Mouse (Mus musculus) left cerebral cortex, postnatal 14 days (tissue): ENCODE measurements around the gene Lrrc49. TPM values are rescaled to one million over a fixed set of nuclear protein-coding genes. Genes with fewer than 3 reads are reported as not detected.

Experiments used
- DNase-seq, 2 experiments: peaks; one replicate each; pipeline ENCODE4 v3.0.0; 2021 to 2022; ENCODE audit warnings: low spot score in 2 of 2, mixed read lengths in 1 of 2
- intact Hi-C: fragments of 180-260 bp; cut with DNase I; formaldehyde crosslinking; loops from one replicate; pipeline ENCODE4 v1.15.1; 2025
- total RNA-seq, 2 experiments: library from RNA; stranded (reverse); gene quantifications; 2 replicates each; pipeline ENCODE4 v1.2.3; 2021

Lrrc49 gene
- total RNA-seq, 2 experiments from 2014 or later, result 71.7 to 75.8 TPM

DNA sequence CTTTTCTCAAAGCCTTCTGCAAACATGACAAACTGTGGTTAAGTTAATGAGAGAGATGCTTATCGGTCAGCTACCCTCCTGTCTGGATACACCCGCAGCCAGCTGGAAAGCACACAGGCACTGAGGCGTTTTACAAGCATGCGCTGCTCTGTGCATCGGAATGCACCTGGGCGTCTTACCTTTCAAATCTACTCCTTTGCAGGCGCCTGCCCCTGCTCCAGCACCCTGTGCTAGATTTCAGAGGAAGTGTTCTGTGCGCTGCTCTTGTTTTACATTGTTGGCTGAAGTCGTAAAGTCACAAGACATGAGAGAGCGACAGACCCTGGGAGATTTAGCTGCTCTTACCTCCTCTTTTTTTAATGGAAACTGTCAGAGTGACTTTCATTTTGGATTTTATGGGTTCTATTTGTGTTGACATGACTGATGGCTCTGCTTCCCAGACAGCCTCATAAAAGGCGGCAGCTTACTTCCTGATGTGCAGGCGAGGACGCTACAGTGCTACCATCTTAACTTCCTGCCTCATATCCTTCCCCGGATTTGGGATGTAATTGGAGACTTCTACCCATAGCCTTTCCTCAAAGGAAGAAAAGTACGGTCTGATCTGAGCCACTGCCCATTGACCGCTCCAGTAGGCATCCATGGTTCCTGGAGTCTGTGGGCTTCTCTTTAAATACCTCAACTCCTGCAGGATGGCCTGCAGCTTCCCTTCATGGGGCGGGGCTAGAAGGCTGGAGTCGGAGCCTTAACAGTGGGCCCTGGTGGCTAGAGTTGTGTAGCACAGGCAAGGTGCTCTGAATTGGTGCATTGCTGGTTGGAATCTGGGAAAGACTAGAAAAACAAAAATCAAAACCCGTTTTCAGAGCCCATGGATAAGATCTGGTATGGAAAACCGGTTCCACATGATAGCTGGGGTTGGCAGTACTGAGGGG lies 125.3 kb downstream of the Lrrc49 start:
- intact Hi-C loops, result no loop called here
- DNase-seq, result no peak

DNA sequence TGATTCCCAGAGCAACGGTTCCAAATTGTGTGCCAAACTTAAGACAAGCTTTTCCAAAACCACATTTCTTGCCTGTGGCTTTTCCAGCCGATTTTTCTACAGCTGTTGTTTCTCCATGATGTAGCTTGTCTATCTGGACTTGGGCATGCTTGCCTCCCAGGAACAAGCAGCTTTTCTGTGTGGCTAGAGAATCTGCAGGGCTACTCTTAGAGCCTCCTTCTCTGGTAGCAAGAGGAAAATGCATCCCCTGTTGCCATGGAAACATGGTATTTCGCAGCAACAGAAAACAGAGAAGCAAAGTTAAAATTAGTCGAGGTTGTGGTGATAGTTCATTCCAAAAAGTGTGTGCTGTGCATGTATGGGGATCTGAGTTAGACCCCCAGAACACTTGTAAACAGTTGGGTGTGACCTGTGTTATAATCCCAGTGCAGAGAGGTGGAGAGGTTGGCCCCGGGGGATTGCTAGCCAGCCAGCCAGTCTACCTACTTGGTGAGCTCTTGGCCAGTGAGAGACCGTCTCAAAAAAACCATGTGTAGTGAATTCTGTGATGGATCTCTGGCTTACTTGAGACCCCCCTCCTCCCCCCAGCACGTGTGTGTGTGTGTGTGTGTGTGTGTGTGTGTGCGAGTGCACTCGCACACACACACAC lies 126.2 kb downstream of the Lrrc49 start:
- DNase-seq, result peak; percentile 48 to 72
- intact Hi-C loops, result no loop called here

DNA sequence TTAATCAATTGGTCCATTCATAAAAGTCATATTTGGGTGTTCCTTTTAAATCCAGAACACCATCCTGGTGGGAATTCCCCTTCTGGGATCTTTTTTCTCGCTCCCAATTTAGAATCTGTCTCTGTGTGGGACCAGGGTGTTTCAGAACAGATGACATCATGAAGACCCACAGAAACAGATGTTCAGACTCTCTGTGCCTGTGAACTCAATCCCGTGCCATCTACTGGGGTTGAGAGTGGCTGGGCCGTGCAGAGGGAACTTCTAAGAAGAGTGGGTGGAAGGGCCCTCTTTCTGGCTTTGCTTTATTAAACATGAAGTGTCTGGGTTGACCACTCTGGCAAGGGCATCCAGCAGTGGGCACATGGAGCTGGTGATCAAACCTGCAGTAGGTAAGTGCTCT lies 129.5 kb downstream of the Lrrc49 start:
- DNase-seq, result peak in 1 of 2 experiments; percentile 24
- intact Hi-C loops, result no loop called here

DNA sequence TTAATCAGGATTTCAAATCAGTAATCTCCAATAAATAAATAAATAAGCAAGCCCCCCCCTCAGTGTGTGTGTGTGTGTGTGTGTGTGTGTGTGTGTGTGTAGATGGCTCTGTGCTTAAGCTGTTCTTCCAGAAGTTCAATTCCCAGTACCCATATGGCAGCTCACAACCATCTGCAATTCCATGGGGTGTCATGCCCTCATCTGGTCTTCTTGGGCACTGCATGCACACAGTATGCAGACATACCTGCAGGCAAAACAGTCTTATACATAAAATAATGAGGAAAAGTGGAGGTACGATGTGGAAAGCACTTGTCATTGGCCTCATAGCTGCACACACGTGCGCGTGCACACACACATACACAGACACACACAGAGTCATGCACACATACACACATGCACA lies 136.7 kb downstream of the Lrrc49 start:
- DNase-seq, result no peak
- intact Hi-C loops, result no loop called here

DNA sequence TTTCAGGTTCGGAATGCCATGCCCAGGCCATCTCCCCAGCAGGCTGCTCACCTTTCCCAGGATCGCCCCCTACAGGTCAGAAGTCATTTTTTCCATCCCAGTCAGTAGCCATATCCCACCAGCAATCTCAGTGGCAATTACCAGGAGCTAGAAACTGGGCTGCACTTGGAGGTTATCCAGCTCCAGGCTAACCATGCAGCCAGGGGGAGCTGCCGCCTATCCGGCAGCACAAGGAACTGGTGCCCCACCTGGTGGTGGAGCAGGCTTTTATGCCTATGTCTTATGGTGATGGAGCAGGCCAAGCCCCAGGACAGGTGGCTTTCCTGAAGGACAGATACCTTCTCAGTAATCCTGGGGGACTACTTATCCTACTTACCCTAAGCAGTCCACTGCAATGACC lies 139.8 kb downstream of the Lrrc49 start:
- peak; percentile 34 to 51 for DNase-seq
- intact Hi-C loops, result no loop called here

DNA sequence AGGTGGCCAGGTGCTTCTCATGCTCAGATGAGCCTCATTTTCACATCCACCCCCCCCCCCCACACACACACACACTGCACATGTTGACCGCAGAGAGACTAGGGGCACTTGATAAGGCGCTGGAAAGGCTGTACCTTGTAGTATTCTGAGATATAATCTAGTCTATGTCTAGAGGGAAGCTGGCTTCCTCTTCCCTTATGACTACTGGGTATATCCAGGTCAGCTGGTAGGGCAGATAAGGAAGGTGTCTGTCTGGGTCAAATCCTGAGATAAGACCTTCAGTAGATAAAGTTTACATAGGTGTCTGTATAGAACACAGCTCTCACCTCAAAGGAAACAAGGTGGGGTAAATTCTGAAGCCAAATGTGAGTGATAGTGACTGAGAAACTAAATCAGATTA lies 141.8 kb downstream of the Lrrc49 start:
- intact Hi-C loops, result no loop called here

DNA sequence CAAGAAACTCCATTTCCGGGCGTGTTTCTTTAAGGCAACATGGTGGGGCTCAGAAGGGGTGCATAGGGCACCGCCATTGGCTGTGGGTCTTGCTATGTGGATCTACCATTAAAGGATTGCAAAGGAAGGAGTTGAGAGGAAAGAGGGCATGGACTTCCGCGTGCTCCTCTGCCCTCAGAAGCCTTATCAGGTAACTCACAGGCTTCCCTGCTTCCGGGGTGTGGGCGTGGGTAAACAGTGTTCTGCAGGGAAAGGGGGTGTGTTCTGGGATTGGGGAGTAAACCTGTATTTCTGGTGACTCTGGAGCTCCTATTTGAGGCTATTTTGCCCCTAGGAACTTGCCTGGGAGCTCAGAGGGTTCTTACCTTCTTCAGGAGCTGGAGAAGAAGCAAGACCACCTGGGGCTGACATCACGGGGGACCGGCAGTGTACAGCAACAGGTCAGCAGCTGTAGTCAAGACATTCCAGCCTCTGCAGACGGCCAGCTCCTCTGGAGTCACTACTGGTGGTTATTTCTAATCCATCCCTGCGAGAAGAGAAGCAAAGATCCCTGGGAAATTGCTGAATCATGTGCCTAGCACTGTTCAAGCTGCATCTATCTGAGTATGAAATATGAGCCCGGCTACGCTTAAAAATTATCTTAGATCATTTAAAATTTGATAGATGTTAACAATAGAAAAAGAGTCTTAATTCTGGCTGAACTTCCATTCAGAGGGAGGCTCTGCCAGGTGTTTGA lies 142.4 kb downstream of the Lrrc49 start:
- DNase-seq, result no peak
- intact Hi-C loops, result no loop called here

More for the DNA sequence above, 141.8 kb downstream of the Lrrc49 start:
- no peak for DNase-seq

DNA sequence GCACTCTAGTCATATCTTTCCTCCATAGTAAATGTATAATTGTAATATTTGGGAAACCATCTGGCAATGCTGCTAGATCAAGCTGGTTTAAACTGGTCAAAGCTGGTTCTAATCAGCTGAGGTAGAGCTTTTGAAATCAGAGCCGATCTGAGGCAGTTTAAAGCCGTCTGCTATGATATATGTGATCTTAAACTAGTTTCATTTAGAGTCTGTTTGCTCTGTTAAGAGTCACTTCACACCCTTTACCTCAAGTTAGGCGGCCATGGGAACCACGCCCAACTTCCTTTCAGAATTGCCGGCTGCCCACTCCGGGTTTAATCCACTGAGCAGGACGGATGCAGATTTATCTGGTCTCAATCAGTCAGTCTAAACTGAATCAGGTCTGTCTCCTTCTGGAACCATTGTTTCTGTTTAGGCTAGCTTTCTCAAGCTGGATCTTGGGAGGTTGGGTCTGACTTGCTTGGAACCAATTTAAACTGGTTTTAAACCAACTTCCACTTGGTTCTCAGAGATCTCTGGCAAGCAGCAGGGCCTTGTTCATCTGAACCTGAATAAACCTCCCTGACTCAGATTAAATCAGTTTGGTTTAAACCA lies 144.4 kb downstream of the Lrrc49 start:
- intact Hi-C loops, result no loop called here
- no peak for DNase-seq

DNA sequence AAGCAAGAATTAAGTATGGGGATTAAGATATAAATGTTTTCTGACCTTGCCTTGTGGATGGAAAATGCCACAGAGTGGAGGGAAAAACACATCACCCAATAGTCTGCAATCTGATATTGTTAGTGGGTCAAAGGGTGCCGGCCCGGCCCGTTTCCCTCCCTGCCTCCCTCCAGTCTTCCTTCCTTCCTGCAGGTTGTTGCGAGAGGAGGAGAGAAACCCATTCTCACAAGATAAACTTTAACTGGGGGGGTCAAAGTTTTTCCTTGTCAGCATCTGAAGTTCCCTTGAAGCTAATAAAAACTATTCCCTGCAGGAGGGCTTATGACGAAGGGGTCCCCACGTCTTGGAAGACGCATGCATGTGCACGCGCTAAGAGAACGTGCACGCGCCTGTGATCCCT lies 157.6 kb downstream of the Lrrc49 start:
- intact Hi-C loops, result no loop called here
- no peak for DNase-seq

DNA sequence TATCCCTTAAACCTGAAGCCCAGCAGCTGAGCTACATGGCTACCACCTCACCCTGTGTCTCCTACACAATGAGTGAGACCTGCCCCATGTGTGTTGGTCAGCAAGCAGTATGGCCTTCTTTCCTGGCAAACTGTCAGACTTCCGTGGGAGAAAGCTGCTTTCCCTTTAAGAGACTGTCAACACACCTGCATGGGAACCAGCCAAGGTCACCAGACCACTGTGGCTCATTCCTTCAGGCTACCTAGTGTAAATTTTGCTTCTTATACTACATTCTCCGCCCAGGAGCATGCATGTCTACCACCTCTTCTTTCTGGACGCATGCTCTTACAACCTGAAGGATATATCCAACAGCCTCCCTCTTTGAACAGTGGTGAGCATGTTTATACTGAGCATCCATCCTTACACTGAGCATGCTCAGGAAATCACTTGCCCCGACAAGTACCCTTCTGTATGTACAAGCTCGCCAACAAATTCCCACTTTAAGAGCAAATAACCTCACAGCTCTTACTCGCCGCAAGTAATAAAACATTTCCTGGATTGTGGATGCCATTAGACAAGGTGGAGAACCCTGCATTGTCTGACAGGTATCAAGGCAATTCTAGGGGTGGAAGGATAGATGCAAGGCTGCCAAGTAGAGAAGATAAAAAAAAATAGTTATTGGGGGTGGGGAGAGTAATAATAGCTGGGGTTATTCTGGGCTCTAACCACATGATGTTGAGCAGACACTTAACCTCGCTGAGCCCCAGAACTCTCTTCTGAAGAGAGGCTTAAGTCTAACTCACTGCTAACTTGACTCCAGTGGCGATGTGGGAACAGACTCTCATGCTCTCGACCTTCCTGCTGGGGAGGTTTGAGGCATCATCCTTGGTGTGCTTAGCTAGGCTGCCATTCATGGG lies 158.4 kb downstream of the Lrrc49 start:
- DNase-seq, result no peak
- intact Hi-C loops, result loop anchor here (10.0 kb wide), 1 partner anchor 255 kb away; no protein-coding TSS in a partner anchor

DNA sequence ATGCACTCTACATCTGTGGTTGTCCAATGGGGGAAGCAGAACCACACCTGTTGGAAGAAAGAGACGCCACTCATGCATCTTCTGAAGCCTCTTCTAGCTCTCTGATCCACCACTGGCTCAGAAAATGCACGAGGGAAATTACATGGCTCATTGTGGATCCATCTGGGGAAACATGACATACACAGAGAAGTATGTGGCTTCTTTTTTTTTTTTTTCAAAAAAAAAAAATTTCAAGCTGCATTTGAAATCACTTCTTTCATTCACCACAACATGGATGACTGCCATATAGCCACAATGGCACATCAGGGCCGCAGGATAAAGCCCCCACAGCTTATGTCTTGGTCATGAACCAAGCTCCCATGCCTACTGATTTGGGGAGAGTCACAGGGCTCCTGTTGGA lies 159.7 kb downstream of the Lrrc49 start:
- intact Hi-C loops, result loop anchor here (10.0 kb wide), 1 partner anchor 253 kb away; no protein-coding TSS in a partner anchor
- DNase-seq, result no peak

DNA sequence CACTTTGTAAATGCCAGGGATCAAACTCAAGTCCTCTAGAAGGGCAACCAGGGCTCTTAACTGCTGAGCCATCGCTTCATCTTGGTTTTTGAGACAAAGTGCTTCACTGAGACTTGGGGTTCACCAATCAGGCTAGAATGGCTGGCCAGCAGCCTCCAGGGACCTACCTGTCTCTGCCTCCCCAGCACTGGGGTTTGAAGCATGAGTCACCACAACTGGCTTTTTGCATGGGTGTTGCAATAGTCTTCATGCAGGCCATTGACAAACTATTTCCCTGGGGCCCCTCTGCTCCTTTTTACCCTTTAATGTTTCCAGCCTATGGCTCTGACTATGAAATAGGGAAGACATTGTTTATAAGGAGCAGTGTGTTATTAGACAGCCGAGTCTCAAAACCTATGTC lies 160.1 kb downstream of the Lrrc49 start:
- intact Hi-C loops, result loop anchor here (10.0 kb wide), 1 partner anchor 253 kb away; no protein-coding TSS in a partner anchor
- DNase-seq, result no peak

DNA sequence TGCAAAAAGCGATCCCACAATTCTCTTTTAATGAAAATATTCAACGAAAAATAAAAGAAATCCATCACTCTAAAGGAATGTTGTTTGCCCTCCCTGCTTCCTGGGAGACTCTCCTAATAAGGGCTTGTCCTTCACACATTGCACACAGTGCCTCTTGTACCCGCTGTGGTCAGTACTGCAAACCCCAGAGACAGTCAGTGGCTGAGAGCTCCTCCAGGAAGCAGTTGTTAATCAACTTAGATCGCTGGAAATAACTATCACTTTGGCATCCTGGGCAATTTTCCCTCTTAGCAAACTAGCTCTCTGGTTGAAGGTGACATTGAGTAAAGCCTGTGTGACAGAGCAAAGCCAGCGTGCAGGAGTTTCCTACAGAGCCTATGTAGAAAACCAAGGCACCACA lies 160.9 kb downstream of the Lrrc49 start:
- DNase-seq, result no peak
- intact Hi-C loops, result loop anchor here (10.0 kb wide), 1 partner anchor 252 kb away; no protein-coding TSS in a partner anchor

DNA sequence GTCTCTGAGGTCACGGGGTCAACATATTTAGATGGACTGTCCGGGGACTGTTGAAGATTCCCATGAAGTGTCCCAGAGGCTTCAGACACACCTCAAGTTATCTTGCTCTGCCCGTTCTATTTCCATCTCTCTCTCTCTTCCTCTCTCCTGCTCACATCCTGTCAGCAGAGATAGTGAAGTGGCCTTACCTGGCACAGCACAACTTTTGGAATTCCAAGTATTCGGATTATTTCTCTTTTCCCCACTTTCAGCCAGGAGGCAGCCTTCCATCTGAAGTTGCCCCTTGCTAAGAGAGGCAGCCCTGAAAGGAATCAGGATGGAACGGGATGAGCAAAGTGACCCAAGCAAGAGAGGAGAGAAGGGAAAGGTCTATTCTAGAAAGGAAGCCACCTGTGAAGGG lies 161.8 kb downstream of the Lrrc49 start:
- DNase-seq, result no peak
- intact Hi-C loops, result loop anchor here (10.0 kb wide), 1 partner anchor 251 kb away; no protein-coding TSS in a partner anchor

DNA sequence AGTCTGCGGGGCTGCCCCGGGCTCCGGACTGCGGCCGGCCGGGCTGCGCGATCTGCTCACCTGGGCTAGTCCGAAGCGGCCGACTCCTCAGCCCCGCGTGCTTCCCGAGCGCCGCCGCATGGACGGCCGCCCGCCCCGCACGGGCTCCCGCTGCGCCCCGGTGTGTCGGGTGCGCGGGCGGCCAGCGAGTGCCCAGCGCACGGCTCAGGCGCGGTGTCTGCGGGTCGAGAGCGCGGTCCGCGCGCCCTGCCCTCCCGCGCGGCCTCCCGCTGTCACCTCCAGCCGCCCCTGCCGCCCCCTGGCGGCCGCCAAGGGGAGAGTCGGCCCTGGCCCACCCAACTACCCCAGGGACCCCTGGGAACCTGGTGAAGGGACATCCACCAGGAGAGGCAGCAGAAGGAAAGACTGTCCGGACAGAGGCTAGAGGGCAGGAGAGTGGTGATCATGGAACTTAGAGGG lies 166.1 kb downstream of the Lrrc49 start, which contains the start of gene Thsd4:
TSS of gene Thsd4 (minus strand) at position 241 of the 459 bp plus-strand sequence.
- intact Hi-C loops, result loop anchor here (10.0 kb wide), 1 partner anchor 247 kb away; no protein-coding TSS in a partner anchor
- DNase-seq, result peak in 1 of 2 experiments; percentile 21

DNA sequence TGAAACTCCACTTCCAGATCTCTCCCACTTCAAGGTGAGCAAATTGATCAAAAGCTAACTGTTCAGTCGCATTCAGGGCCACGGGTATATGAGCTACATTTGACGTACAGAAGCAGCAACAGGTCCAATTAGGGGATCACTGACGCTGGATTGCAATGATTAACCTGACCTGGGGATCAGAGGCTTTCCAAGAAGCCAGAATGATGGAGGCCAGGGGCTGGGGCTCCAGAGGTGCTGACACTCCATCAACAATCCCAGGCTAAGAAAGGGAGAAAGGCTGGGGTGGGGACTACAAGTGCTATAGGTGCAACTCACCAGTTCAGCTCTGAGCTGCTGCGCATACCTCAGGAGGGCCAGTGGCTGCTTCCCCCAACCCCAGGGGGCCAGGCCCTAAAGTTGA lies 166.8 kb downstream of the Lrrc49 start:
- DNase-seq, result no peak
- intact Hi-C loops, result loop anchor here (10.0 kb wide), 1 partner anchor 246 kb away; no protein-coding TSS in a partner anchor

DNA sequence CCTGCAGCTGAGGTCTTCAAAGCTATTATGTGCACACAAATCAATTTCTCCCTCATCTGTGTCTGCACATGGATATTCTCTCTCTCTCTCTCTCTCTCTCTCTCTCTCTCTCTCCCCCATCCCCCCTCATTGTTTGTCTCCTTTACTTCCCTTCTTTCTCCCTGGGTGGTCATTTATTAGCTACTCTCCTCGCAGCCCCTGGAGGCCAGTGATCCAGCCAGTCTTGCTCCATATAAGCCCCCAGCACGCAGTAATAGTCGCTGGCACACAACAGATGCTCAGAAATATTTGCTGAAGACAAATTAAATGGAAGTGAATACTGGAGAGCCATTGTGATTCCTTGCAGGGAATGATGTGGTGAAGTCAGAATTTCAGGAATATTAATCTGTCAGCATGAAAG lies 168.4 kb downstream of the Lrrc49 start:
- no peak for DNase-seq
- intact Hi-C loops, result no loop called here
